Mouse (Mus musculus) liver, embryonic 11.5 days (tissue): ENCODE measurements around the gene Pcif1. TPM values are rescaled to one million over a fixed set of nuclear protein-coding genes. Genes with fewer than 3 reads are reported as not detected.

Source experiments
- ATAC-seq: fragments of 200-750 bp; cut with Nextera tagmentation; replicated peaks from 2 replicates; pipeline ENCODE4 v1.8.0; 2017; ENCODE audit warnings: moderate number of reproducible peaks, mild to moderate bottlenecking, moderate TSS enrichment, moderate library complexity; ENCODE audit not compliant: low FRiP score
- DNase-seq: peaks from one replicate; pipeline ENCODE4 v3.0.0-alpha.2; 2017; ENCODE audit warnings: low spot score
- H3K27ac ChIP-seq: fragments of 300-500 bp; sonication (generic); 2 replicates; pipeline ENCODE4 v1.5.1; 2014; ENCODE audit warnings: mild to moderate bottlenecking, low read depth, low read length, control low read depth
- H3K27me3 ChIP-seq: fragments of 300-500 bp; sonication (generic); replicated peaks from 2 replicates; pipeline ENCODE4 v1.6.1; 2014; ENCODE audit warnings: low read length, mixed read lengths; ENCODE audit not compliant: control insufficient read depth, insufficient read depth
- H3K36me3 ChIP-seq: fragments of 300-500 bp; sonication (generic); 2 replicates; pipeline ENCODE4 v1.6.1; 2014; ENCODE audit warnings: mild to moderate bottlenecking, low read length, moderate library complexity, mixed read lengths; ENCODE audit not compliant: control insufficient read depth, insufficient read depth
- H3K4me1 ChIP-seq: fragments of 300-500 bp; sonication (generic); replicated peaks from 2 replicates; pipeline ENCODE4 v1.6.1; 2014; ENCODE audit warnings: low read length, mixed read lengths; ENCODE audit not compliant: control insufficient read depth, insufficient read depth
- H3K4me2 ChIP-seq: fragments of 300-500 bp; sonication (generic); 2 replicates; pipeline ENCODE4 v1.6.1; 2014; ENCODE audit warnings: mild to moderate bottlenecking, control low read depth, moderate library complexity
- H3K4me3 ChIP-seq: fragments of 300-500 bp; sonication (generic); 2 replicates; pipeline ENCODE4 v1.5.1; 2014; ENCODE audit warnings: low read depth, low read length, control low read depth
- H3K9ac ChIP-seq: fragments of 300-500 bp; sonication (generic); 2 replicates; pipeline ENCODE4 v1.6.1; 2014; ENCODE audit warnings: low read depth, low read length, control low read depth
- H3K9me3 ChIP-seq: fragments of 300-500 bp; sonication (generic); 2 replicates; pipeline ENCODE4 v1.6.1; 2016; ENCODE audit warnings: low read length, inconsistent platforms, mixed read lengths; ENCODE audit not compliant: control insufficient read depth
- WGBS: fragments of 180-500 bp; shearing (Covaris S2); extraction: QIAGEN DNeasy Blood & Tissue Kit; methylation state at CpG from one replicate; pipeline ENCODE4 v1.1.7; 2014; 5-methylcytosine and 5-hydroxymethylcytosine counted together
- polyA plus RNA-seq: library from polyadenylated mRNA; unstranded; fragments of >200 nt; fragmentation: Nextera tagmentation; extraction: Ambion mirVana; gene quantifications from 2 replicates; pipeline ENCODE4 v1.2.1, GENCODE M21; 2014

Gene Pcif1
- polyA plus RNA-seq, 1 experiment from 2014 or later: 67.5 TPM

- H3K4me1 ChIP-seq: 0 out of 2 replicates have a peak, but pooled peaks cover 5% of the 10 kb centered on the region
- peak overlapping the region; percentile 1 for H3K4me3 ChIP-seq
- 4% methylated on average over 39 of the region's 39 CpGs for WGBS
- no peak overlapping the region for H3K27ac ChIP-seq
- H3K4me2 ChIP-seq: peak overlapping the region; percentile 55
- DNase-seq: peak; percentile 57
- no peaks in the 10 kb centered on the region for H3K9me3 ChIP-seq
- no peak for ATAC-seq
- peaks cover 83% of the 10 kb centered on the region for H3K27me3 ChIP-seq
- no peaks in the 10 kb centered on the region for H3K36me3 ChIP-seq
- H3K9ac ChIP-seq: no peak overlapping the region
Observed at GRCm38 (mm10) chr2:164938146-164939091, 59.3 kb downstream of the Pcif1 start.

- H3K36me3 ChIP-seq: no peaks in the 10 kb centered on the region
- ATAC-seq (no peak), DNase-seq (no peak)
- no peak overlapping the region for H3K9ac ChIP-seq
- H3K4me1 ChIP-seq: 0 out of 2 replicates have a peak, but pooled peaks cover 5% of the 10 kb centered on the region
- H3K27ac ChIP-seq: no peak overlapping the region
- peak overlapping the region; percentile 1 for H3K4me3 ChIP-seq
- H3K4me2 ChIP-seq: peak overlapping the region; percentile 55
- WGBS: 6% methylated on average over 11 of the region's 11 CpGs
- no peaks in the 10 kb centered on the region for H3K9me3 ChIP-seq
- H3K27me3 ChIP-seq: peaks cover 76% of the 10 kb centered on the region
Observed at GRCm38 (mm10) chr2:164939106-164939505, 60.0 kb downstream of the Pcif1 start.

- no peak within 1 kb of the TSS for H3K4me3 ChIP-seq
- no peak within 1 kb of the TSS for H3K9ac ChIP-seq
- H3K4me1 ChIP-seq: 0 out of 2 replicates have a peak, but pooled peaks cover 5% of the 10 kb centered on the region
- H3K27me3 ChIP-seq: peaks cover 70% of the 10 kb centered on the region
- H3K9me3 ChIP-seq: no peaks in the 10 kb centered on the region
- H3K36me3 ChIP-seq: no peaks in the 10 kb centered on the region
- H3K4me2 ChIP-seq: no peak within 1 kb of the TSS
- ATAC-seq: no peak
- whole genome bisulfite sequencing: 25% methylated on average over 10 of the region's 10 CpGs
- no peak for DNase-seq
- H3K27ac ChIP-seq: no peak within 1 kb of the TSS
Observed at GRCm38 (mm10) chr2:164940140-164940830, 61.2 kb downstream of the Pcif1 start, which contains the start of gene Mmp9. Gene Mmp9, plus strand, starts transcription at chr2:164940780.

- DNase-seq (no peak), ATAC-seq (no peak)
- no peak overlapping the region for H3K4me2 ChIP-seq
- H3K27me3 ChIP-seq: peaks cover 68% of the 10 kb centered on the region
- no peak overlapping the region for H3K9ac ChIP-seq
- 6% methylated on average over 5 of the region's 5 CpGs for WGBS
- no peak overlapping the region for H3K27ac ChIP-seq
- H3K9me3 ChIP-seq: no peaks in the 10 kb centered on the region
- H3K4me1 ChIP-seq: 0 out of 2 replicates have a peak, but pooled peaks cover 5% of the 10 kb centered on the region
- no peaks in the 10 kb centered on the region for H3K36me3 ChIP-seq
- no peak overlapping the region for H3K4me3 ChIP-seq
Observed at GRCm38 (mm10) chr2:164942692-164943290, 63.7 kb downstream of the Pcif1 start.

Other genes starting within 250 kb of the Pcif1 start
- gene Wfdc16, start 240.5 kb upstream of the Pcif1 start, polyA plus RNA-seq: not detected in 2 replicates
- gene Wfdc10, start 223.3 kb upstream of the Pcif1 start, polyA plus RNA-seq: not detected in 2 replicates
- gene Wfdc9, start 222.7 kb upstream of the Pcif1 start, polyA plus RNA-seq: not detected in 2 replicates
- not detected in 2 replicates for gene Wfdc11, start 205.2 kb upstream of the Pcif1 start, polyA plus RNA-seq
- not detected in 2 replicates for gene Wfdc13, start 194.2 kb upstream of the Pcif1 start, polyA plus RNA-seq
- not detected in 2 replicates for gene Spint4, start 180.8 kb upstream of the Pcif1 start, polyA plus RNA-seq
- not detected in 2 replicates for gene Spint5, start 164.0 kb upstream of the Pcif1 start, polyA plus RNA-seq
- 0.18 and 0.38 TPM in 2 replicates for gene Wfdc3, start 133.4 kb upstream of the Pcif1 start, polyA plus RNA-seq
- gene Dnttip1, start 133.3 kb upstream of the Pcif1 start, polyA plus RNA-seq: 50.3 and 50.5 TPM in 2 replicates
- gene Ube2c, start 109.4 kb upstream of the Pcif1 start, polyA plus RNA-seq: 482 and 522 TPM in 2 replicates
- 0.47 and 1.1 TPM in 2 replicates for gene Tnnc2, start 99.3 kb upstream of the Pcif1 start, polyA plus RNA-seq
- gene Snx21, start 93.5 kb upstream of the Pcif1 start, polyA plus RNA-seq: 8.3 and 8.4 TPM in 2 replicates
- 23.2 and 23.6 TPM in 2 replicates for gene Acot8, start 74.4 kb upstream of the Pcif1 start, polyA plus RNA-seq
- gene Zswim3, start 74.2 kb upstream of the Pcif1 start, polyA plus RNA-seq: 7.3 and 8.7 TPM in 2 replicates
- 13.7 and 15.6 TPM in 2 replicates for gene Zswim1, start 56.6 kb upstream of the Pcif1 start, polyA plus RNA-seq
- gene Spata25, start 50.8 kb upstream of the Pcif1 start, polyA plus RNA-seq: not detected in 2 replicates
- gene Ctsa, start 46.4 kb upstream of the Pcif1 start, polyA plus RNA-seq: 97.2 and 103 TPM in 2 replicates
- 3.9 and 4.9 TPM in 2 replicates for gene Neurl2, start 45.8 kb upstream of the Pcif1 start, polyA plus RNA-seq
- gene Pltp, start 21.6 kb upstream of the Pcif1 start, polyA plus RNA-seq: 9.9 and 10.7 TPM in 2 replicates
- gene Zfp335, start 32.5 kb downstream of the Pcif1 start, polyA plus RNA-seq: 15.0 TPM in 2 replicates
- 0.66 and 1.9 TPM in 2 replicates for gene Mmp9, start 61.5 kb downstream of the Pcif1 start, polyA plus RNA-seq
- 0.55 and 0.70 TPM in 2 replicates for gene Slc12a5, start 81.5 kb downstream of the Pcif1 start, polyA plus RNA-seq
- gene Ncoa5, start 155.6 kb downstream of the Pcif1 start, polyA plus RNA-seq: 45.0 and 45.9 TPM in 2 replicates
- gene Cd40, start 176.3 kb downstream of the Pcif1 start, polyA plus RNA-seq: 5.5 and 7.7 TPM in 2 replicates
- not detected in 2 replicates for gene 1700025C18Rik, start 211.4 kb downstream of the Pcif1 start, polyA plus RNA-seq